Mouse (Mus musculus) CD8-positive naive resting alpha-beta T cell, adult 2 months (primary cell): ENCODE data around the gene Hrh2.

Source experiments
- DNase-seq, 2 experiments: peaks; one replicate each; pipeline ENCODE4 v3.0.0; 2022; ENCODE audit warnings: low read depth in 2 of 2, low spot score in 2 of 2

Gene Hrh2

DNA sequence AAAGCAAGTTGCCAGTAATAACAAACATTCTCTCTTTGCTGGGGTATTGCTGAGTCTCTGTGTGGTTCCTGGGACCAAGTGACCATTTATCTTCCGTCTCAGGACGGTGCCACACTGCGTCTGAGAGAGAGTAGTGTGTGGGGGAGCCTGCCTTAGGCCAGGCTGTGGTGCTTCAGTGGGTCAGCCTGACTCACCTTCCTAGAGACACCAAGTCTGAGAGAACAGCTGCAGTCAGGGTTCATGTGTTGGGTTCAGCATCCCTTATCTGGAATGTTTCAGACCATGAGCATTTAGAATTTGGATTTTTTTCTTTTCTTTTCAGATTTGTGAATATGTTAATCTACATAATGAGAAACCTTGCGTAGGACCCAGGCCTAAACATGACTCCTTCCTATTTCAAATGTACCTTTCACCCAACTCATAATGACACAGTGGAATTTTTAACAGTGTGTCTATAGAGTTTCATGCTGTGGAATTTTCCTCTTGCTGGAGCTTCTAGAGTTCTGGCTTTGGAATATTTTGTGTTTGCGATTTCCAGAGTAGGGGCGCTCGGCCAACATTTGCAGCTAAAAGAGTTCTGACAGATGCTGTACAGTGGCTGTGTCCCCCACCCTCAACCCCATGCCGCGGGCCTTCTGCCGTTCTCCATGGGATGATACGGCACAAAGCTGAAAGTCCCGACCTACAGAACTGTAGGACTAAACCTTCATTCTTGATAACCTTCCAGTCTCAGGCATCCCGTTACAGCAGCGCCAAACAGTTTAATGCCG, 71.0 kb downstream of the Hrh2 start:
- DNase-seq = no peak

DNA sequence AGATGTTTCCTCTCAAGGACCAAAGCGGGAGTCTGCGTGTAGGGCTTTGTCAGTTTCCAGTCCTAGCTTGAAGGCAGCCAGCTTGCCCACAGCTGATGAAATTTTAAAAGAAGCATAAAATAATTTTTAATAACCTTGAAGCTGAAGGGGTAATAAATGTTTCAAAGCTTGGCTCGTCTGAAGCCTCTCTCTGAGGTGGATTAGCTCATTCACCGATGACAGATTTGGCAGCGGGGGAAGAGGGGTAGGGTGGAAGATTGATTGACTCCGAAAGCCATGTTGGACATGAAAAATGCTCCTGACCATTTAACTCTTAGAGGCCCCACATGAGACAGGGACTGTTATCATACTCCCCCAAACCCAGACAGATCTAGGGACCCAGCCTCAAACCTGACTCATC, 71.7 kb downstream of the Hrh2 start:
- no peak for DNase-seq

DNA sequence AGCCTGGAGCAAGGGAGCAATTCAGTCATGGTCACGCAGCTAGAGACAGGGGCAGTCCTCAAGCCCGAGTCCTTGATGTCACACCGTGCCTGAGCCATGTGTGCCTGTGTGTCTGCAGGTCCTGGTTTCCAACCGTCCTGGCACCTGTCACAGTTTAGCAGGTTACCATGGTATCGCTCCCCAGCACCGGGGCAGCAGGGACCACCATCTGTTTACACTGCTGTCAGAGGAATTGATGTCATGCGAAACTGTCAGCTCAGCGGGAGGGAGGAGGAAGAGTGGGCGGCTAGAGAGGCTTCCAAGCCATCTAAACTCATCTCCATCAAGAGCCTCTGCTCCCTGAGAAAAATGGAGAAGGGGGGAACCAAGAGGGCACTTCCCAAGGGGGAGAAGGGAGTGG, 74.5 kb downstream of the Hrh2 start:
- DNase-seq = no peak

DNA sequence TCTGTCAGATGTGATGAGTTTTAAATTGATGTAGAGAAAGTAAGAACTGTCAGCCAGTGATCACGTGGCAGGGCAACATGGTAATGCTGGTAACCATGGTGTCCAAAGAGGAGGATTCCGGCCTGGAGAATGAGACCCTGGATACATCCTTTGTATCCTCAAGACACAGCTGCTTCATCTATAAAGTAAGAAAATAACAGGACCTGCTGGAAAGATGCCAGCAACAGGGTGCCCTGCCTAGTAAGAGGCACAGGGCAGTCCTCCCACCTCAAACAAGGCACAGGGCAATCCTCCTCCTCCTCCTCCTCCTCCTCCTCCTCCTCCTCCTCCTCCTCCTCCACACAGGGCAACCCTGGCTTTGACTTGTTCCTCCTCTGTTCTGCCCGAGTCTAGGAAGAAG, 77.2 kb downstream of the Hrh2 start:
- no peak for DNase-seq

DNA sequence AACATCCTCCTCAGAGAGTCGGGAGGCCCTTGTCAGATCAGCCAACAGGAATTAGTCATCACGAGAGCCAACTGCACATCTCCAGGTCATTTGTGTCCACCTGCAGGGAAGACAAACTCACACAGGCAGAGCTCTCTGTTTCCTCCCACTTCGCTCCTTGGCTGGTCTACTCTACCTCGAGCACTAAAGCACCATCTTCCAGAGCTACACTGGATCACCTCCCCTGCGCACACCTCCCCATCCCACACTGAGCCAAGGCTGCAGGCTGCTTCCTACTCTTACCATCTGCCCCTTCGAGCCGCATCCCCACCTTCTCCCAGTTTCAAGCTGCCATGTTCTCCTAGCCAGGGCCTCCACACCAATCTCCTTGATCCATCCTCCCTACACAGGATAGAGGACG, 77.7 kb downstream of the Hrh2 start:
- no peak for DNase-seq

DNA sequence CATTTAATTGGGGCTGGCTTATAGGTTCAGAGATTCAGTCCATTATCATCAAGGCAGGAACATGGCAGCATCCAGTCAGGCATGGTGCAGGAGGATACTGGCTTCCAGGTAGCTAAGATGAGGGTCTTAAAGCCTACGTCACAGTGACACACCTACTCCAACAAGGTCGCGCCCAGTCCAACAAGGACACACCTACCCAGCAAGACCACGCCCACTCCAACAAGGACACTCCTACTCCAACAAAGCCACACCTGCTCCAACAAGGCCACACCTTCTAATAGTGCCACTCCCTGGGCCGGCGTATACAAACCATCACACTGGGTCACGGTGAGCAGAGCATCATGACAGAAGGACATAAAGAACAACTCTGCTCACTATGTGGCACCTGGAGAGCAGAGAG, 80.1 kb downstream of the Hrh2 start:
- DNase-seq = no peak

DNA sequence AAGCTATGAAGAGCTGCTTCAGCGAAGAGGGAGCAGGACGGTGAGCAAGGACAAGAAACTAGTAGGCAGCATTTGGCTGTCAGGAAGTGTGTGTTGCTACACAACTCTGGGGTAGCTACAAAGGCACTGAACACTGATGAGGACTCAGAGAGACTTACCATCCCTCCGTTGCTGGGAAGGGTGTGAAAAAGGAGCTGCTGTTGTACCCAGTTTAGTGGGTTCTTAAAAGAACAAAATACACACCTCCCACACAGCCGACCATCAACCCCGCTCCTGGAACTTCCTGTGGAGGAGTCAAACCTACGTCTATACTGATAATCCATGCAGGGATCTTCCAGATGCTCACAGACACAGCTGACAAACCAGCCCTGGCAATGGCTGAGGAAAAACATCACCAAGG, 85.5 kb downstream of the Hrh2 start:
- DNase-seq = no peak

DNA sequence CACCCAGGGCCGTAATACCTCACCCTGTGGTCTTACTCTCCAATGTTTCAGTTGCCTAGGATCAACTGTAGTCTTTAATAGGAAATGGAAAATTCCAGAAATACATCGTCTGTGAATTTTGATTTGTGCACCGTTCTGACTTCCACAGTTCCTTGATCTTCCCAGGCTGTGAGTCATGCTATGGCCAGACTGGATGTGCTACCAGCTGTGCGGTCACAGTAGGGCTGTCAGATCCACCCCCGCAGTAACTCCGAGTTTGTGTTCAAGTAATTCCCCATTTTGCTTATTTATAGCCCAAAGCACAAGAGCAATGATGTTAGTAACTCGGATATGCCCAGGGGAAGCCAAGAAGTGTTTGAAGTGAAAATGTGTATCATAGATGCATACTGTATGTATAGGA, 88.4 kb downstream of the Hrh2 start:
- no peak for DNase-seq

DNA sequence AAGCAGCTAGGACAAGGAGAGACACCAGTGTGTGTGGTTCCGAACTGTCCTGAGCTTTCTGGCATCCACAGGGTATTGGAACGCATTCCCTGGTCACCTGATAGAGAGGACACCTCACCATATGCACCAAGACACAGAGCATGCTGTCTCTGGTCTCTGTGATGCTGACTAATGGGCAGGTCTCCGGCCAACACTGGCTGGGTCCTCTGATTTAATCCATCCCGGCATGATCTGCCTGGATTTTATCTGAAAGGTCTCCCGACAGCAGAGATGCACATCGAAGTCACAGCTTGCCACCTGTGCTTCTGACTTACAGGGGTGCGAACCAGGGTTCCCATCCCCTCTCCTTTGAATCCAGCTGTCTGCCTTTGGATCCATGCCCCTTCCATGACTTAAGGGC, 89.2 kb downstream of the Hrh2 start:
- DNase-seq = no peak

DNA sequence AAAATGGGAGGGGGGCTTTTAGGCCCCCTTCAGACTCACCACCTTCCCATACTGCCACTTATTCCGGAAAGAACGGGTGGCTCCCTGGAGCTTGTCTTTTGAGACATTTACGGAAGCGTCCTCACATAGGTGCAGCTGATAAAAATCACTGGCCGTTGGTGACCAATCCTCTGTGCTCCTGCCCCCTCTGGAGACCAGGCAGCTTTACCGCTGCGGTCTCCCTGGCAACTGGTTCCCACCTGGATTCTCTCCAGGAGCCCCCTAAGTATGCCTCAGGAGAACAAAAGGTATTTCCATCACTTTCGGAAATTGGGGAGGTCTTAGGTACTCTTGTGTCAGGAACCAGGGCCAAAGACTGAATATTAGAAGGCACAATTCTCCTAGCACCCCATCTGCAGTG, 89.7 kb downstream of the Hrh2 start:
- no peak for DNase-seq

DNA sequence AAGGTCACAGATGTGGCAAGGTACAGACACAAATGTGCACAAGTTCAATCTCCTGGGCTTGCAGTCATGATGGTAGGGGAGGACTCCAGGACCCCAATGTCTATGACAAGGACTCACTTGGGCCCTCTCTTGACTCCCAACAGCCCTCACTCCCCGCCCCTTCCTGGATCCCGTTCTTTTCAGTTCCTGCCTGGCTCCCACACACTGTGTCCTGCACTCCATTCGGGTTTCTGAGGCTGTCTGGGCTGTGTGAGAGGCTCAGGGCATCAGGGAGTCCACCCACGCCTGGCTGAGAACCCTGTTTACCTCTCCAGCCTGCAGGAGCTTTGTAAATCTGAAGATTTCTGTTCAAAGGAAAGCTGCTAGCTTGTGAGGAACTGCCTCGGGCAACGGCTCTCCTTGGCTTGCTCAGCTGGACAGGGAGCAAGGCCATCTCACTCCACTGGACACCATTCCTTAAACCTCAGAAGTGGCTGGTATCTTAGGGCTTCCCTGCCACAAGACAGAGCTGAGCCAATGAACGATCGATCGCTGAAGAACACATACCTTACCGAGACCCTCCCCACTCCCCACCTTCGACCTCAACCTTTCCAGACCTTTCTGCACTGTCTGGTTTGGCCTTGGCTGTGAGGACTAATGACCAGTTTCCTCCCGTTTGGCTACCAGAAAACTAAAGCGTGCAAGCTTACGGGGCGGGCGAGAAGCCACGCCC, 90.4 kb downstream of the Hrh2 start:
- no peak for DNase-seq

DNA sequence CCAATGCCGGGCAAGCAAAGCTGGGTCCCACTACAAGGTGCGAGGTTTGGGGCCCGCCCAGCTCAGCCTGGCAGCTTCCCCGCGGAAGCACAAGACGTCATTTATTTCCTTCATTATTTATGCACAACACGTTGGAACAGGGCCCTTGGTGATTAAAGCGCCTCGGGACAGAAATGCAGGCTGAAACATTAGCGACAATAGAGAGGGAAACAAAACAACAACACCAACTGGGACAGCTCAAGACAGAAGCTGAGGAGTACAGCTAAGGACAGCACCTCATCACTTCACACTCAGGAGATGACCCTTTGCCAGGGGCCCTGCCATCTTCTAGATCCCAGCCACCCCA, 90.9 kb downstream of the Hrh2 start:
- DNase-seq = no peak
